Mouse (Mus musculus): ENCODE measurements around the gene Olfr685. TPM values are rescaled to one million over a fixed set of nuclear protein-coding genes. Genes with fewer than 3 reads are reported as not detected.

The Olfr685 gene
- total RNA-seq (2021): not detected

DNA sequence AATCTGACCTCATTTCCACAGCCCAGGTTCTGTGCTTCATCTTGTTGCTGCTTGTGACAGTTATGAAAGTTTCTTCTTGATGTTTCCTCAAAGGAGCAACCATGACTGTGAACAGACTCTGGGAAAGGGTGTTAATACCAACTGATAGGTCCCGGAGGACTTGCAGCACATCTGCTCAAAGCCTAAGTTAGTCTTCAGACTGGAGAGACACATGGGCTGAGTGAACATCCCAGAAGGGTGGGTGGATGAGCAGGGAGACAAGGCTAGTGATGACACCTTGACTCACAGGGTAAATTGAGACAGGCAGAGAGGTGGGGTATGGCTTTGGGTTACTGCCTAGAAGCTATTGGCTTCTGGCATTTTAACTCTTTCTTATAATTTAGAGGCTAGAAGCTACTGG is at the start of gene Olfr685:
Gene Olfr685 (minus strand): TSS at position 101 of the 400 bp plus-strand sequence.
- DNase-seq: no peak

GRCm38 (mm10) chr7:105229386-105229785 is 43.6 kb upstream of the Olfr685 start:
- no peak for DNase-seq

- DNase-seq: no peak
Observed at GRCm38 (mm10) chr7:105228138-105228537, 42.3 kb upstream of the Olfr685 start.

DNA sequence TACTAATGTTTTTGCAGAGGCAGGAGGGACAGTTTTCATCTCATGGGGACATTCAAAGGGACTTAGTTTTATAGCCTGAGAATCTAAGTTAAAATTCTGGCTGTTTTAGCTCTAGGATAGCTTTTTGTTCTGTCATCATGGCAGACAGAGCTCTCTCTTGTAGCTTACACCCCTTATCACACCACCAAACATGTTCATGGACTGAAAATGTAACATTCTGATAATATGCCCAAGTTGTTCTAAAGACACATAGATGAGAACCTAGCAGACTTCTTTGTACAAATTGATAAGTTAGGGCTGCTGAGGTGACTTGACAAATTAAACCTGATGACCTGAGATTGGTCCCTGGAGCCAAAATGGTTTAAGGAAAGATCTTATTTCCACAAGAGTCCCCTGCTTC is 40.9 kb upstream of the Olfr685 start:
- DNase-seq: no peak

- no peak for DNase-seq
Observed at GRCm38 (mm10) chr7:105226072-105226471, 40.3 kb upstream of the Olfr685 start.

DNA sequence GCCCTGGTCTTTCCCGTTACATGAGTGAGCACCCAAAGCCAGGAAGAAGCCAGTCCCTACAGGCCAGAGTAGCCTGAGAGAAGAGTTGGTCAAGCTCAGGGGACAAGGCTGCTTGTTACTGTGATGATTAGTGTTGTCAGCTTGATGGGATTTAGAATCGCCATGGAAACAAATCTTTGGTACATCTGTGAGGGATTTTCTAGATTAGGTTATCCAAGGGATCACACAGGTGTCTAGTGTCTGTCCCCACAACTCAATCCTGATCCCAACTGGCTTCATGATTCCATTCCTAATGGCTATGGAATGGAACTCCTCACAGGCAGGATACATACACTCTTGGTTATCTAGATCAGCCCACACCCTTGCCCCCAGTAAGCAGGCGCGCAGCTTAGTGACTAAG is 32.5 kb upstream of the Olfr685 start:
- DNase-seq: no peak

DNA sequence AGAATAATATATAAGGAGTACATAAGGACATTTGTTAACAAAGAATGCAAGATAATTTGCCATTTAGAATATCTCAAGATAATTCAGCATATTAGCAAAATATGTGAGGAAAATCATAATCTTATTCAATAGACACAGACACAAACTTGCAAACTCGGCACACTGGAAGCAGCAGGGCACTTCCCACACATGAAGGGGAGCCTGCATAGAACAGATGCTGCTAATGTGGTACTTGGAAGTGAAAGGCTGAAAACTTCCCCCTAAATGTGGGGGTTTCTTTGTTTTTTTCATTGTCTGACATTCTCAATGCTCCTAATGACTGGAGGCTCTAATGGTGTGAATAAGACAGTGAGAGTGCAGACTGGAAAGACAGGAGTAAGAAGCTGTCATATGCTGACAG is 28.9 kb upstream of the Olfr685 start:
- DNase-seq: peak; percentile 19 to 28

DNA sequence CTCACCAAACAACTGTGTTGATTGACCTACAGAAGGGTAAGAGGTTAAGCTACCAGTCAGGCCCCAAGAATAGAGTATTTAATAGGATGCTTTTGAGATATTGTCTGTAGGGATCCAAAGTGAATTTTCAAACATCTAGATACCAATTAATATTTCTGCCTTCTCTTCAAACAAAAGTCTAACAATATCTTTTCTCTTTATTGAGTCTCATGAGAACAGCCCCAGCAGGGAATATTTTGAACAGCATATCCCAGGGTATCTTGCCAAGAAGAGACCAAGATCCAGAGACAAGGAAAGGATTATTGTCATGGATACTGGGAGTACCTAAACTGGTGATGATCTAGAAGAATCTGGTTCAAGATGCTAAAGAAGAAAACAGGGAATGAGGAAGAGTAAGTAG is 21.6 kb upstream of the Olfr685 start, which contains the start of gene Olfr686:
Gene Olfr686 (minus strand): TSS at position 101 of the 400 bp plus-strand sequence.
- no peak for DNase-seq

GRCm38 (mm10) chr7:105170773-105171172 is 15.0 kb downstream of the Olfr685 start:
- DNase-seq: peak in 1 of 2 experiments; percentile 11

DNA sequence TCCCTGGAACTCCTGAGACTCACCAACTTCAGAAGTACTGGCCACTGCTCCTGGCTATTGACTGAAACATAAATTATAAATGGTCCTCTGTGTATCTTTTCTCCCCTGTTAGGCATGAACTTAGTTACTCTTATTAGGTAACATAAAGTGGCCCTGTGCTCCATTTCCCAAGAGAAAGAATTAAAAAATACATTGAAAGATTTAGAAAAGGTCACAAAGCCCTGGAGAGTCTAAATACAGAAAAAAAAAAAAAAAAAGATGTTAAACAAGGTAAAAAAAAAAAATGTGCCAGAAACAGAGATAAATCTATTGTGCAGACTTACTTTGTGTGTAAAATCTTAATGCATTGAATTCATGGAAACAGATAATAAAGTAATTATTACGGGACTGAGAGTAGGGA is 22.3 kb downstream of the Olfr685 start, which contains the start of gene Olfr684:
Gene Olfr684 (minus strand): TSS at position 101 of the 400 bp plus-strand sequence.
- DNase-seq: no peak

- no peak for DNase-seq
Observed at GRCm38 (mm10) chr7:105146912-105147311, 38.9 kb downstream of the Olfr685 start, which contains the start of gene Olfr683. TSS of gene Olfr683 (minus strand) at chr7:105147012.

DNA sequence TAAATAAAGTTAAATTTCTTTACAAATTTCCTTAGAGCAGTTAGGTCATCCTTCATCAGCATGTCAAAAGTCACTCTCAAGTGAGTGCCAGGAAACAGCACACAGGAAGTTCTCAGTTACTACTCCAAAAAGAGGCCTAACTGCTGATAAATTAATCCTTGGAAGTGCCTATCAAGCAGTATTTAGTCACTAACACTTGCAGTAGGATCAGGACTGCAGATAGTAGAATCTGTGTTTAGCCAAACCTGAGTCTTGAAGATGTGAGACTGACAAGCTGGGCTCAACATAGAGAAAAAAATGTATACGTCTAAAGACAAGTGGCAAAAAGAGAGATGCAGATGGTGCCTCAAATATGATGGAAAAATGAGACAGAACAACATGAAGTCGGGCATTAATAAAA is 44.5 kb downstream of the Olfr685 start:
- DNase-seq: no peak

Other genes starting within 250 kb of the Olfr685 start
- not detected for gene Olfr670, start 223.4 kb downstream of the Olfr685 start, total RNA-seq (2021)
- gene Olfr671, start 206.9 kb downstream of the Olfr685 start, total RNA-seq (2021): not detected
- gene Olfr672, start 184.0 kb downstream of the Olfr685 start, total RNA-seq (2021): not detected
- gene Olfr675, start 157.6 kb downstream of the Olfr685 start, total RNA-seq (2021): not detected
- not detected for gene Olfr676, start 153.3 kb downstream of the Olfr685 start, total RNA-seq (2021)
- not detected for gene Olfr677, start 134.6 kb downstream of the Olfr685 start, total RNA-seq (2021)
- gene Olfr678, start 121.5 kb downstream of the Olfr685 start, total RNA-seq (2021): not detected
- gene Olfr679, start 104.8 kb downstream of the Olfr685 start, total RNA-seq (2021): not detected
- gene Olfr680-ps1, start 93.2 kb downstream of the Olfr685 start, total RNA-seq (2021): not detected
- not detected for gene Olfr681, start 69.2 kb downstream of the Olfr685 start, total RNA-seq (2021)
- gene Olfr683, start 39.0 kb downstream of the Olfr685 start, total RNA-seq (2021): not detected
- not detected for gene Olfr684, start 22.4 kb downstream of the Olfr685 start, total RNA-seq (2021)
- not detected for gene Olfr686, start 21.5 kb upstream of the Olfr685 start, total RNA-seq (2021)
- not detected for gene Olfr688, start 102.1 kb upstream of the Olfr685 start, total RNA-seq (2021)
- gene Olfr689, start 125.2 kb upstream of the Olfr685 start, total RNA-seq (2021): not detected
- under 1 TPM; 0.42 to 0.51 TPM for gene Olfr690, start 148.1 kb upstream of the Olfr685 start, total RNA-seq (2021)
- under 1 TPM; 0.78 to 0.95 TPM for gene Olfr691, start 156.3 kb upstream of the Olfr685 start, total RNA-seq (2021)
- gene Olfr692, start 182.2 kb upstream of the Olfr685 start, total RNA-seq (2021): not detected
- not detected for gene Gm5901, start 189.0 kb upstream of the Olfr685 start, total RNA-seq (2021)
- 10 to 100 TPM; 57.6 to 58.6 TPM for gene Fam160a2, start 214.0 kb upstream of the Olfr685 start, total RNA-seq (2021)
- gene Cnga4, start 218.6 kb upstream of the Olfr685 start, total RNA-seq (2021): under 1 TPM; 0.43 to 0.90 TPM
- 1 to 10 TPM; 5.9 to 6.6 TPM for gene Cckbr, start 239.7 kb upstream of the Olfr685 start, total RNA-seq (2021)

Measured in layer of hippocampus, postnatal 36 days (tissue).